Mouse (Mus musculus): ENCODE data around the gene Ap1g2. TPM values are rescaled to one million over a fixed set of nuclear protein-coding genes. Genes with fewer than 3 reads are reported as not detected.

Gene Ap1g2
- total RNA-seq, 1 experiment from 2014 or later, result 30.9 TPM

DNA sequence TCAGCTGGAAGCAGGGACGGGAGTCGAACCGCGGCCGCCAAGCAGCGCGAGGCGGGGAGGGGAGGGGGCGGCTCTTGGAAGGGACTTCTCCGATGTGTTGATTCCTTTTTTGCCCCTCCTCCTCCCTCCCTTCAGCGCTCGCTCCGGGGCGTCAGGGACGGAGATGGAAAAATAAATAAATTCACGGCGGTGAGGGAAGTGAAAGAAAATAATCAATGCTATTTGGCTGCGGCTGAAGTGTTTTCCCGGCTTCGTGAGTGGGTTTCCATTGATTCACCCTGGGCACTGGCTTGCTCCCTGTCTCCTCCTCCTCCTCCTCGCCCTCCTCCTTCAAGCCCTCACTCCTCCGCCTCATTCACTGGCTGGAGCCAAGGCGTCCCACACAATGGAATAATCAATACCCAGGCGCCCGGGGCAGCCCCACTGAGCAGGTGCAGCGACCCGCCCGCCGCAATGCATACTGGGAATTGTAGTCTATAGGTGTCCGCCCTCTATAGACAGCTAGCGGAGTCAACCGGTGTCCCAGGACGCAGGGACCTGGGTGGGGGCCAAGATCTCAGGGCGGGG is 14.3 kb downstream of the Ap1g2 start, which contains the start of gene Zfhx2:
TSS of gene Zfhx2 (minus strand) at position 314 of the 567 bp plus-strand sequence.
- ATAC-seq (replicated peaks; ENCODE audit: low read depth, poor library complexity, severe bottlenecking), result peak; percentile 87

DNA sequence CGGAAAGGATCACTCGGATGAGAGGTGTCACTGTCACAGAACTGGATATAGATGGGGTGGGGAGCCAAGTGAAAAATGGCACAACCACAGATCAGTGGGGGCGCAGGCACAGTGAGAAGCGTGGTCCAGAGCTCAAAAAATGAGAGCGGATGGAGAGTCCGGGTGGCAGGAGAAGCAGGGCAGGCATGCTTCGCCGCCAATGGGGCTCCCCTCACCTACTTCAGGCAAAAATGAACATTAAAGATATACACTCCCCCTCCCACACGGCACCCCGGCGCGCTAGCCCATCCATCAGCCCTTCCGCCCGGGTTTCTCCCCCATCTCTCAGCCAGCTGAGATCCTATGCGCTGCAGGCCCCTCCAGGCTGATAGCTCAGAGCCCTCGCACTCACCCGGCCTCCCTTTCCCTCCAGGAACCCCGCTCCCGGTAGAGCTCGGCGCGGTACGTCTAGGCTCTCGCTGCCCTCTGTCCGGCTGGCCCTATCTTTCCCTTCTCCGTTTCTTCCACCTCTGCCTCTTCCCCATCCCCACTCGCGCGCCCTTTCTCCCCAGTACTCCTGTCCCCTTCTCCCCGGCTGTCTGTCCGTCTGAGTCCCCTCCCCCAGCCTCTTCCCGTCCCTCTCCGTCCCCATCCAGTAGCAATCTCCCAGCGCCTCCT is 15.1 kb downstream of the Ap1g2 start:
- ATAC-seq (replicated peaks; ENCODE audit: low read depth, poor library complexity, severe bottlenecking), result no peak

DNA sequence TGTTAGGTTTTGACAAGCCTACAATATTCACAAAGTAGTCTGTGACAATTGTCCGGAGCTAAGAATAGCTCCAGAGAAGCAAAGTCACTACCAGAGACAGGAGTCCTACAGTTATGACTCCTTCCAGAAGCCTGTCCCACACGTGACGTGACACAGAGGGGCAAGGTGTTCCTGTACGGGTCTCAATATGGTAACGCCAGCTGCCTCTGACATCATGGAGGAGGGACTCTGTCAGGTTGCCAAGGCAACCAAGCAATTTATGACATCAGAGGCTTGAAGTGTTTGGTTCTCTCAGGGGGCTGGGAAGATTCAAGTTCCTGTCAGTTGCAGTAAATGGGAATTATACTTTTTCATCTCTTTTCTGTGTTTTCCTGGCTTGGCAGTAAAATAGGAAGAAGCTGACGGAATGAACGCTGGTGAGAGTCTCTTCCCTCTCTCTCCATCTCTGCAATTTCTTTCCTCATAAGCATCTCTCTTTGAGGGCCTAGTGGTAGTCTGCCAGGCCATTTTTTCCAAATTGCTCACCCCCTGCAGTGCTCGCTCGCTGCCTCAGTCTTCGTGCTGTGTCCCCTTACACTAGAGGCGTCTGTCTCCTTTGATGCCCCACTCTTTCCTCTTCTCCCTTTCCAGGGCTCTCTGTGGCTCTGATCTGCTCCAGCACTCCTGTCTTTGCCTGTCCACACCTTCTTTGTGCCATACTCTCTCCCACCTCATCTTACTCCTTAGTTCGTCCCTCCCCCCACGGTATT is 17.0 kb downstream of the Ap1g2 start:
- no peak for ATAC-seq (replicated peaks; ENCODE audit: low read depth, poor library complexity, severe bottlenecking)

DNA sequence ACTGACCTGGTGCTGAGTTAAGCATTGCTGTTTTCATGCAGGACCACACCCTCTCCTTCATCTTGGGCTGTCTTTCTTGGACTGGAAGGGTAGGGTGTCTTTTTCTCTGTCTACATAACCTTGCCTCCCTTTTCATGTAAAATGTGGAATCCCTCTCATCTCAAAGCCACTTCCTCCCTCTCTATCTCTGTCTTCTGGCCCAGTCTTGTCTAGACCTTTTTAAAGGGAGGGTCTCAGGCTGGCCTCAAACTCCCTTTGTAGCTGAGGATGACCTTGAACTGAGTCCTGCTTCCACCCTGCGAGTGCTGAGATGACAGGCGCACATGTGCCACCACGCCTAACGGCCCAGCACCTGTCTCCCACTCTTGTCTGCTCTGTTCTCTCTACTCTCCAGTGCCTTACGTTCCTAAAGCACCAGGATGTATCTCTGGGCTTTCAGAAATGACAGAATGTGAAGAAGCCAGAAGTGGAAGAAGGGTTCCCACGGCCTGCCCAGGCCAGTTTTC is 20.3 kb downstream of the Ap1g2 start:
- ATAC-seq (replicated peaks; ENCODE audit: low read depth, poor library complexity, severe bottlenecking), result no peak

DNA sequence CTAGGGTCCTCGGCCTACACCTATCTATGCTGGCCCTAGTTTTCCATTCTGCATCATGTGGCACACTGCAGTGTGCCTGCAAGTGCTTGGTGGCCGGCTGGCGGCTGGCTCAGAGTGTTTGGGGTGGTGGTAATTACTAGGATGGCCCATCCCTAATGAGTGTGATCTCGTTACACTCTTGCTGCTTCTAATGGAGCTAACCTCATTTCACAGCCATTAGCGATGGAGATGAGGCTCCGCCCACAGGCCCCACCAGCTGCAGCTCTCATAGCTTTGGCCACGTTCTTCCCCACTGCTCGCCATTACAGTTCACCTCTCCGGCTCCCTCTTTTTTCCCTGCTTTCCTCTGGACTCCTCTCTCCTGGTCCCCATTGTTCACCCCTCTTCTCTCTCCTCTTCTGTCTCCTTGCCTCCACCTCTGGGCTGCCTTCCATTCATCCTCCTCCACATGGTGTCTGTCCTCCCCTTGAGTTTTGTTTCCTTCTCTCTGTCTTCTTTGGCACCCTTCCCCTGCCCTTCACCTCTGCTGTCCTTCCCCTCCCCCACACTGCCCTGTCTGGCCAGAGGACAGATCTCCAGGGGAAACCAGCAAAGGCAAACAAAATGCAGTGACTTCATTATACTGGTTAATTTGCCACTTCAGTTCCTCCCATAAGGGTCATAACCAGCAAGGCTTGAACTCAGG is 20.9 kb downstream of the Ap1g2 start:
- ATAC-seq (replicated peaks; ENCODE audit: low read depth, poor library complexity, severe bottlenecking), result no peak

DNA sequence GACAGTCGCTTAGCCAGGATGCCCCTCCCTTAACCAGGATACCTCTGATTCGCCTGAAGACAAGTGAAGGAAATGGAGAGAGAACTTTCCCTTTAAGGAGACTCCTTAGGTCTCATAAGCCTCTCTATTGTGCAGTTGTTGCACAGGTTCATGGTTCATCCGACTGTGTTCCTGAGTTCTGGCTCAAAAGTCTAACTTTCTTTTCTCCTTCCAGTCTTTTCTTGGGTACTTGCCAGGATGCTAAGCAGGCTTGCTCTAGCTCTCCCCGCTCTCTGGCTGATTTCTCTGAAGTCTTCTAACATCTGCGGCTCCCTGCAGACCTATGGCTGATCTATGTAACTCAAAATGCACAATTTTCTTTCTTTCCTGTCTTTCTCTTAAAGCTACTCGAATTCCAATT is 22.9 kb downstream of the Ap1g2 start:
- no peak for ATAC-seq (replicated peaks; ENCODE audit: low read depth, poor library complexity, severe bottlenecking)

DNA sequence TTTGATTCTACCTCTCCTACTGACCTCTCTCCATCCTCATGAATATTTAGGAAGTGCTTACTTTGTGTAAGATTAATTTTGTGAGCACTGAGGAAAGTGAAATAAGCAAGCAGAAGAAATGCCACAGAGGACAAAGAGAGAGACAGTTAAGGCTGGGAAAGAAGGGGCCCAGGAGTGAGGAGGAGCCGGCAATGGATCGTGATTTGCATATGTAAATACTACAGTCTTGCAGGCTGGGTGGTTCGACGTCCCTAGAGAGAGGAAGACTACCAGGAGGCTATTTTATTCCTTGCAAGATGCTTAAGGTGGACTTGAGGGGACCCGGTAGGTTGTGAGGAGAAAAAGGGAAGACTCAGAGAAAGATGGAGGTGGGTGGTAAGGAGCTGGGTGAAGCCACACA is 25.3 kb downstream of the Ap1g2 start:
- ATAC-seq (replicated peaks; ENCODE audit: low read depth, poor library complexity, severe bottlenecking), result no peak

DNA sequence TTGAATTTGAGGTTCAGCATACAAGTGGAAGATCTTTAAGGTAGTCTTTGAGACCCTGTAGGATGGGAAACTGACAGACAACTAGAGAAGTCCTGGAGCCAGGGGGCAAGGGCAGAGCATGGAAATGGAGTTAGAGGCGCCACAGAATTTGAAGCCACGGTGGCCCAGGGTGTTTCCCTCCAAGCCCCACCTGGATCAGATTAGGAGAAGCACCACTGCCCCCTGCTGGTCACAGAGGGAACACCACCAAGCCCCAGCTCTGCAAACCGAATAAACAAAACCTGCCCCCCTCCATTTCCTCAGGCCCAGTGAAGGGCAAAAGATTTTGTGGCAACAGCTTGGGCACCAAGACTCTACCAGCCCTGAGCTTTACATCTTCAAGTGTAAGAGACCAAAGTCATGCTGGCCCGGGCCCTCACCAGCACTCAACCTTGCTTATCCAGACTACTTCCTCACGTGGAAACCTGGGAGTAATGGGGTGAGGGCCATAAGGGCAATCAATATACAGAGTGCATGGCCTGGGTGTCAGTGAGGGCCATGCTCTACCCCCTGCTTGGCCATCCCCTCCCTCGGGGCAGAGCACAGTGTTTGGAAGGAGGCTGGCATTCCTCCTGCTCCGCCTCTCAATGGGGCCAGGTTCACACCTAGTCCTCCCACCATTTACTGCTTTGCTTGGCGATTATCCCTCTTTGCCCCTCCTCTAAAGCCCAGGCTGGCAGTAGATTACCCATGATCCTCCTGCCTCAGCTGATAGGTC is 27.0 kb downstream of the Ap1g2 start:
- ATAC-seq (replicated peaks; ENCODE audit: low read depth, poor library complexity, severe bottlenecking), result peak; percentile 74

DNA sequence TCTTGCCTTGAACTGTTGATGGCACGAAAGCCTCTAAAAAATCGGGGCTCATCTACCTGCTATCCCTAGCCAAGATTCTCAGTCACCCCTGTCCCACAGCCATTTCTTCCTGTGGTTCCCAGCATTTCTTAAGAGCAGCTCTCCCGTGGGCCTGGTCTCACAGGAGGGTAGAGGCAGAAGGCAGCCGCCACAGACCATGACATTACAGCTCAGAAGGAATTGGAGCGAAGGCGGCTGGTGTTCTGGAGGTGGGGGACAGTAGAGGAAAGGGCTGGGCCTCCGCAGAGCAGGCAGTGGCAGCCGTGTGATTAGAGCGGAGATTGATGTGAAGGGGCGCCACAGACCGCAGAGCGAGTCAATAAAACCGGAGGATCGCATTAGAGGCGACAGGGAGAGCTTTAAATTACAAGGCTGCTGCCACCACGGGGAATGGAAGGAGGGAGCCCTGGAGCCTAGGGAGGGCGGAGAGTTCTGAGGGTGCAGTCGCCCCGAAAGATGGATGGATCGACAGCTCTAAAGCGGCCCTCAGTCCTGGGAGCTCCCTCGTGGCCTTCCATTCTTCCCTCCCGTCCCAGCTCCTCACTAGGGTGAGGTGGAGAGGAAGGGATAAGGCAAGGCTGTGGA is 27.9 kb downstream of the Ap1g2 start:
- ATAC-seq (replicated peaks; ENCODE audit: low read depth, poor library complexity, severe bottlenecking), result peak; percentile 76

DNA sequence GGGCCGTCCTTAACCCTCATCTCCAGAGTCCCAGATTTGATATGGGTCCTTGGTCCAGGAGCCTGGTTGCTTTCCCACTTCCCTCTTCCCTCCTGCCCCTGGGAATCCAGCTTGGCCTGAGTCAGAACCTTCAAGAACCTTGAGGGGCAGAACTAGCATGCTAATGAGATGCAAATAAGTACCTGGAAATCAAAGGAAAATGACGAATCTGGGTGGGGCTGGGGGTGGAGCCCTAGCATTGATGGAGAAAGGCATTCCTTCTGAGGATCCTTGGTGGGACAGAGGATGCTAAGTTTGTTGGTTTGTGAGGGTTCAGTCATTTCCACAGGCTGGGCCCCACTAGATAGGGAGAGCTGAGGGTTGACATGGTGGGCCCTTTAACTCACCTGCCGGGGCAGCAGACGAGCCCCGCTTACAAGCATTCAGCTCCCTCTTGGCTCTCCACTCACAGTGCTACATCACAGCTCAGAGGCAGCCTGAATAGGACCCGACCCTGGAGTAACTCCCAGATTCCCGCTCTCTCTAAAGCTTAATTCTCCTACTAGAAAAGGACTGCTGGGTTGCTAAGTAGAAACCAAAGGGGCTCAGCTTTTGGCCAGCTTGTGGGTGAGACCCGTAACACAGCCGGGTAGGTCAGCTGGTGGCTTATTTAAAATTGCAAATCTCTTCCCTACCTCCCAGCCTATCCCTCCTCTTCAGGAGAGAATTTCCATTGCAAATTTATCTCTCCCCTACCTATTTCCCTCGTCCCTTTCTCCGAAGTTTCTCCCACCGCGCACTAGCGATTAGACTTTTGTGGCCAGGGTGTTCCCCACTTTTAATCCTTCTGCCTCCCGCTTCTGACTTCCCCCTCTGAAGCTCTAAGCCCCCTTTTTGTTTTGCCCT is 28.7 kb downstream of the Ap1g2 start:
- ATAC-seq (replicated peaks; ENCODE audit: low read depth, poor library complexity, severe bottlenecking), result no peak

DNA sequence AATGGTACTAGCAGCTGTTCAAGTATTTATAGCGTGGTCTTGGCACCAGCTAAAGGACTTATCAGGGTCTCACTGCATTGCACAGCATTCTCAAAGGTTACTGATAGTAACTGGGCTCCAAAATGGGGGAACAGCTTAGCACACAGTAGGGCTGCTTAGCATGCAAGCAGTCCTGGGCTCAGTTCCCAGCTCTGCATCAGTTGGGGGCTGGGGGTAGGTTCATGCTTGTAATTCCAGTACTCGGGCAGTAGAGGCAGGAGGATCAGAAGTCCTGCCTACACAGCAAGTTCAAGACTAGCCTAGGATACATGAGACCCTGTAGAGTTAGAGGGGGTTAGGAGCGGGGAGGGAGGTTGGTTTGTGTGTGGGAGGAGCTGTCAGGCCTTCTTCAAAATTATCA is 29.4 kb downstream of the Ap1g2 start:
- no peak for ATAC-seq (replicated peaks; ENCODE audit: low read depth, poor library complexity, severe bottlenecking)

DNA sequence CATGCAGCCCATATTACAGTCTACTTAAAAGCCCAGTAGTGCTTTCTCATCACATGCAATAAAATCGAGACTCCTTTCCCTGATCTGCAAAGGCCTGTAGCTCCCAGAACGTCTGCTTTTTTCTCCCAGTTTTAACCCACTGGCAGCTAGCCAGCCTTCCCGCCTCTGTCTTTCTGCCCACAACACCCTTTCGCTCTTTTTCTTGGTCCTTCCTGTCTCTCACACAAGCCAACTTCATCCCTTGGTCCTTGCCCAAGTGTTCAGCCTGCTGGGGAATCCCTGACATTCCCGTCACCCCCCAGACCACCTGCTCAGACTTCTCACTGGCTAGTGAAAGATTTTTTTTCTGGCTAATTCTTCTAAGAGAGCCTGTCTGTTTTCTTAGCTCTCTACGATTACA is 30.2 kb downstream of the Ap1g2 start:
- ATAC-seq (replicated peaks; ENCODE audit: low read depth, poor library complexity, severe bottlenecking), result no peak

DNA sequence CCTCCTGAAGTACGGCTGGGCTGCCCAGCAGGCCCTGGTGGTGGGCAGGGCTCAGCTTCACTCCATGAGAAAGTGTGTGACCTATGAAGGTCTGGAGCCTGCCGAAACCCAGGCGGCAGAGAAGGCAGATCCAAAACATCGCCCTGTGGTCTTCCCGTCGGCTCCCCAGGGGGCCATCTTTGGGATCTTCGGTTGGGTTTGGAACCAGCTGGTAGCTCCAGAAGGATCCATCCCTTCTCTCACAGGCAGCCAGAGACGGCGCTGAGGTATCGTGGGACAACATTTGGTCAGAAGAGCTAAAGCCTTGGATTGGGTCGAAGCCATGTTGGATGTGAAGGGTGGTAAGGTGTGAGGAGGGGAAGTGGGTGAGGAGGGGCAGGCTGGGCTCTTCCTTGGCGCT is 32.0 kb downstream of the Ap1g2 start:
- ATAC-seq (replicated peaks; ENCODE audit: low read depth, poor library complexity, severe bottlenecking), result no peak

DNA sequence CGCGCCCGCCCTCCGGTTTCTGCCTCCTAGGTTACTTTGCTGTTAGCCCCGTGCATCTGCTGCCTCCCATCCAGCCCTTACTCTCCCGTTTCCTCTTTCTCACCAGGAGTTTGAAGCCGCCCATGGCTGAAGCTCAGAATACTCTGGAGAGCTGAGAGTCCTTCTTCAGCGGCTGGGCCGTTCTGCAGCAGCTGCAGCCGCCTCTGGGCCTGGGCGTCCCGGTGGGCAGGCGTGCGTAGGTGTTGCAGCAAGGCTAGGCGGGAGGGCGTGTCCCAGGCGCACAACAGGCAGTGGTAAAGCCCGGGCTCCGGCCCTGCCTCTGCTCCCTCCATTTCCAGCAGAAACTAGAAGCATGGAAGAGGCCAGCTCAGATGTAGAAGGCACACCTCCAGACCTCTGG is 34.6 kb downstream of the Ap1g2 start:
- no peak for ATAC-seq (replicated peaks; ENCODE audit: low read depth, poor library complexity, severe bottlenecking)

DNA sequence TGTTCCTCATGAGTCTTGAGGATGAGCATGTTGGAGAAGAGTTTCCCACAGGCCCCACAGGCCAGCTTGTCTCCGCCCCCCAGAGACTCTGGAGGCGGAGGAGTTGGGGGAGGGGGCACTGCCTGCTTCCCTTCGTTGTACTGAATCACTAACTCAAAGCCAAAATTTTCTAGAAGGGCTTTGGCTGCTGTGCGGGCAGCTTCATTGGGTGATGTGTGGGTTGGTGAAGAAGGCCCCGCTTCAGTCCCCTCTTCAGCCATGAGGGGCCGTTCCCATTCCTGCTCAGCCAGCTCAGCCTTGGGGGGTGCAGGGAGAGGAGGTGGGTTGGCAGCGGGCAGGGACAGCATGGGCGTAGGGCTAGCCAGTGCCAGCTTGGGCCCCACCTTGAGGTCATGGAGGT is 40.4 kb downstream of the Ap1g2 start:
- no peak for ATAC-seq (replicated peaks; ENCODE audit: low read depth, poor library complexity, severe bottlenecking)

DNA sequence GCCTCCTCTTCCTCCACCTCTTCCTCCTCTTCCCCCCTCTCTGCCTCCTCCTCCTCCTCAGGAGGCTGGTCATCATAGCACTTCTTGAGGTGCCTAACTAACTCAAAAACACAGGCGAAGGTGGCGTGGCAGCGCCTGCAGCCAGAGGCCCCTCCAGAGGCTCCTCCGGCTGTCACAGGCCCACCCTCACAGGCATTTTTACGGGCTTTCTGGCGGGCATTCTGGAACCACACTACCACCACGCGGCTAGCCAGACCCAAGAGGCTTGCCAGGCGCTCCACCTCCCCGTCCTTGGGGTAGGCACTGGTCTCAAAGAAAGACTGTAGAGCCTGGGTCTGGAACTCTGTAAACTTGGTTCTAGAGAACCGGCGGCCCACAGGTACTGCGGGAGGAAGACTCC is 41.0 kb downstream of the Ap1g2 start:
- no peak for ATAC-seq (replicated peaks; ENCODE audit: low read depth, poor library complexity, severe bottlenecking)

DNA sequence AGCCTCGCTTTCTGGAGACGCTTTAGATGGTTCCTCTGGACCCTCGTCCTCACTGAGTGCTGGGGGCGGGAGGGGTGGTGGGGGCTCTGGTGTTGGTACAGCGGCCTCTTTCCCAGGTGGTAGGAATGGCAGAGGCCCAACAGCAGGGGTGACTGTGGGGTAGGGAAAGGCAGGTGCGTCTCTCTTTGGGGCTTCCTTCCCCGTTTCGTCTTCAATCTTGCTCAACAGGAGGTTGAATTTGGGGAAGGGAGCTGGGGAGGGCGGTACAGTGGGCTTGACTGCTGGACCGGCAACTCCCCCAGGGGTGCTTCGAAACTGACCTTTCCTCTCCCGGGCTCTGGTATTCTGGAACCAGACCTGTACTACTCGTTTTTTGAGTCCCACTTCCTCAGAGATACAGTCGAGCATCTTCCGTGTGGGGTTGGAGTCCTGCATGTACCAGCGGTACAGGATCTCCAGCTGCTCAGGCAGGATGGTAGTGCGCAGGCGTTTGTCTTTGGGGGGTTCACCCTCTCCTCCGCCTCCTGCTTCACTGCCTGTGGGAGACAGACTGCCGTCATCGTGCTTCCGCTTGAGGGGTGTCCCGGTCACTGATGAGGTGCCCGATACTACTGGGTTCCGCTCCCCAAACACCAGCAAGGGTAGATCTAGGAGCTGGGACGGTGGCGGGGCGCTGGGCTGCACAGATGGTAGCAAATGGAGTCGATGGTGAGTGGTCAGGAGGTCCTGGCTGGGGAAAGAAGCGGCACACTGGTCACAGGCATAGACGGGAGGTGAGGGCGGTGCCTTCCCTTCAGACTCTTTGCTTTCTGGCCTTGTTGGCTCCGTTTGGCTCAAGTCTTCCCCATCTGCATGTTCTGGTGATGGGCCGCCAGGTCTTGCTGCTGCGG is 41.7 kb downstream of the Ap1g2 start:
- no peak for ATAC-seq (replicated peaks; ENCODE audit: low read depth, poor library complexity, severe bottlenecking)
